Mouse (Mus musculus) embryonic facial prominence, embryonic 12.5 days (tissue): ENCODE results near the gene Crhr2. TPM values are rescaled to one million over a fixed set of nuclear protein-coding genes. Genes with fewer than 3 reads are reported as not detected.

Experiments
- ATAC-seq: fragments of 200-750 bp; cut with Nextera tagmentation; 2 replicates; pipeline ENCODE4 v1.8.0; 2017; ENCODE audit not compliant: insufficient number of reproducible peaks, insufficient read depth, low FRiP score, low TSS enrichment
- H3K27ac ChIP-seq: fragments of 300-500 bp; sonication (generic); 2 replicates; pipeline ENCODE4 v1.5.1; 2016; ENCODE audit warnings: mild to moderate bottlenecking
- H3K27me3 ChIP-seq: fragments of 300-500 bp; sonication (generic); 2 replicates; pipeline ENCODE4 v1.6.1; 2016; ENCODE audit warnings: mild to moderate bottlenecking, moderate library complexity
- H3K36me3 ChIP-seq: fragments of 300-500 bp; sonication (generic); 2 replicates; pipeline ENCODE4 v1.6.1; 2016; ENCODE audit warnings: mild to moderate bottlenecking
- H3K4me1 ChIP-seq: fragments of 300-500 bp; sonication (generic); 2 replicates; pipeline ENCODE4 v1.6.1; 2016
- H3K4me2 ChIP-seq: fragments of 300-500 bp; sonication (generic); replicated peaks from 2 replicates; pipeline ENCODE4 v1.6.1; 2016; ENCODE audit warnings: mild to moderate bottlenecking, moderate library complexity
- H3K4me3 ChIP-seq: fragments of 300-500 bp; sonication (generic); 2 replicates; pipeline ENCODE4 v1.5.1; 2016; ENCODE audit warnings: mild to moderate bottlenecking
- H3K9ac ChIP-seq: fragments of 300-500 bp; sonication (generic); 2 replicates; pipeline ENCODE4 v1.6.1; 2016; ENCODE audit warnings: mild to moderate bottlenecking, moderate library complexity
- H3K9me3 ChIP-seq: fragments of 300-500 bp; sonication (generic); 2 replicates; pipeline ENCODE4 v1.6.1; 2016; ENCODE audit warnings: mild to moderate bottlenecking, moderate library complexity
- WGBS: fragments of 180-500 bp; shearing (Covaris S2); methylation state at CpG from one replicate; pipeline ENCODE4 v1.1.7; 2016; 5-methylcytosine and 5-hydroxymethylcytosine counted together
- polyA plus RNA-seq: library from polyadenylated mRNA; unstranded; fragments of >200 nt; fragmentation: Nextera tagmentation; extraction: Ambion mirVana; gene quantifications from 2 replicates; pipeline ENCODE4 v1.2.1, GENCODE M21; 2016

The Crhr2 gene
- polyA plus RNA-seq, 1 experiment from 2014 or later = 0.23 TPM

GRCm38 (mm10) chr6:55117325-55118109, 15.3 kb downstream of the Crhr2 start:
- 0 out of 2 replicates have a peak, but pooled peaks have one; percentile 41 for ATAC-seq
- Histone ChIP-seq H3K36me3 (no peaks in the 10 kb centered on the region), H3K9ac (peak overlapping the region; percentile 24; the same call in 1 of the 2 replicates), H3K27ac (no peak overlapping the region), H3K9me3 (no peaks in the 10 kb centered on the region), H3K27me3 (peaks cover 69% of the 10 kb centered on the region), H3K4me3 (peak overlapping the region; percentile 56), H3K4me1 (peaks cover 7% of the 10 kb centered on the region; the same call in 1 of the 2 replicates), H3K4me2 (peak overlapping the region; percentile 93)
- under 1% methylated on average over 68 of the region's 68 CpGs for WGBS

DNA sequence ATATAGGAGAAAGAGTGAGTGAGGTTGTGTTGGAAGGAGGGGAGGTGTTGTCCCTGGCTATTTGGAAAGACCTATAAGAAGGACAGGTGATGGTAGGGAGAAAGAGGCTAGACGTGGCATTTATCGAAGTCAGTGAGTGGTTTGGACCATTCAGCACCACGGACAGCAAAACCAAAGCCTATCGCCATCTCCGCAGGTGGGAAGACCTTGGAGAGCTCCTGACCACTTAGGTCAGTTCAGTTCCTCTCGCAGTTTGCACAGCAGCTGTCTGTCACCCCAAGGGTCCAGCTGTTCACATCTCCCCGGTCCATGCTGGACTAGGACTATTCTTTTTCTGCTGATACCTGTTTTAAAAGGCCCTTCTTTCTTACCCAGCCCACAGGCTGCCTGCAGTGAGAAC, 24.5 kb downstream of the Crhr2 start:
- 16% methylated on average over 7 of the region's 7 CpGs for WGBS

GRCm38 (mm10) chr6:55098603-55099002, 34.2 kb downstream of the Crhr2 start:
- Histone ChIP-seq H3K27me3 (no peaks in the 10 kb centered on the region), H3K27ac (no peak overlapping the region), H3K4me3 (no peak overlapping the region), H3K36me3 (no peaks in the 10 kb centered on the region), H3K4me2 (no peak overlapping the region), H3K4me1 (no peaks in the 10 kb centered on the region), H3K9ac (no peak overlapping the region), H3K9me3 (no peaks in the 10 kb centered on the region)
- 78% methylated on average over 5 of the region's 5 CpGs for WGBS
- no peak for ATAC-seq

More for the DNA sequence above, 24.5 kb downstream of the Crhr2 start:
- no peaks in the 10 kb centered on the region for H3K9me3 ChIP-seq
- H3K4me1 ChIP-seq = no peaks in the 10 kb centered on the region
- H3K27ac ChIP-seq = no peak overlapping the region
- no peak overlapping the region for H3K4me3 ChIP-seq
- peaks cover 5% of the 10 kb centered on the region; the same call in 1 of the 2 replicates for H3K27me3 ChIP-seq
- ATAC-seq = no peak
- no peak overlapping the region for H3K9ac ChIP-seq
- no peak overlapping the region for H3K4me2 ChIP-seq
- H3K36me3 ChIP-seq = no peaks in the 10 kb centered on the region

- ATAC-seq = no peak
- no peak overlapping the region for H3K4me3 ChIP-seq
- no peak overlapping the region for H3K27ac ChIP-seq
- no peaks in the 10 kb centered on the region for H3K27me3 ChIP-seq
- H3K4me2 ChIP-seq = no peak overlapping the region
- H3K9ac ChIP-seq = no peak overlapping the region
- H3K4me1 ChIP-seq = no peaks in the 10 kb centered on the region
- no peaks in the 10 kb centered on the region for H3K9me3 ChIP-seq
- 80% methylated on average over 5 of the region's 5 CpGs for WGBS
- no peaks in the 10 kb centered on the region for H3K36me3 ChIP-seq
These were observed 34.8 kb downstream of the Crhr2 start for GRCm38 (mm10) chr6:55098030-55098429.

DNA sequence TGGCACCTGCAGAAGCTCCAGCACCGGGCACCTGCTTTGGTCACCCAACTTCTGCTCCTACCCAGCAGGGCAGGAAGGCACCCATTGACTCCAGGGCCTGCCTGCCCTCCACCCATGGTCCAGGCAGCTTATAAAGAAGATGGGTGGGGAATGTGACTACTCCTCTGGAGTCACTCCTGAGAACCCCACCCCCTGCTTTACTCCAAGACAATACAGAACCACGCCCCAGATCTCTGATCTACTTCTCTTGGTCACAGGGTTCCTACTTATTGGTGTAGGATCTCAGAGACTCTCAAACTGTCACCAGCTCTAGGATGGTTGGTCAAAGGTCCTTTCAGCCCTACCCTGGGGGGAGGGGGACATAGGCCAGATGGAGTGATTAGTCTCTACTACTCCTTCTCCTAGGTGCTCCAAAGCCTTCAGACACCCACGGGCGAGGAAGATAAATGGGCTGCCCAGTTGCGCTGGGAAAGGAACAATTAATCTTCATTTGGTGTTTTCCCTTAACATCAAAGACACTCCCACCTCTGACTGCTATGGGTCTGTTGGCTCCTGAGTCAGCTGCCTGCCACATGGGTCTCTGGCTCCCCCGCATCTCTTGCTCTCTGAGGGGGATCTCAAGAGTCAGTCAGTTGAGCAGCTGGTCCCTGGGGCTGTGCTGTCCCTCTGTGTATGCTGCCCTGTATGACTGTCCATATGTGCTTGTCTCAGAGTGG, 39.2 kb downstream of the Crhr2 start:
- no peaks in the 10 kb centered on the region for H3K4me1 ChIP-seq
- H3K4me2 ChIP-seq = no peak overlapping the region
- no peaks in the 10 kb centered on the region for H3K36me3 ChIP-seq
- H3K27me3 ChIP-seq = 0 out of 2 replicates have a peak, but pooled peaks cover 5% of the 10 kb centered on the region
- H3K9me3 ChIP-seq = no peaks in the 10 kb centered on the region
- no peak overlapping the region for H3K4me3 ChIP-seq
- 85% methylated on average over 6 of the region's 6 CpGs for WGBS
- no peak overlapping the region for H3K9ac ChIP-seq
- H3K27ac ChIP-seq = no peak overlapping the region
- ATAC-seq = no peak

DNA sequence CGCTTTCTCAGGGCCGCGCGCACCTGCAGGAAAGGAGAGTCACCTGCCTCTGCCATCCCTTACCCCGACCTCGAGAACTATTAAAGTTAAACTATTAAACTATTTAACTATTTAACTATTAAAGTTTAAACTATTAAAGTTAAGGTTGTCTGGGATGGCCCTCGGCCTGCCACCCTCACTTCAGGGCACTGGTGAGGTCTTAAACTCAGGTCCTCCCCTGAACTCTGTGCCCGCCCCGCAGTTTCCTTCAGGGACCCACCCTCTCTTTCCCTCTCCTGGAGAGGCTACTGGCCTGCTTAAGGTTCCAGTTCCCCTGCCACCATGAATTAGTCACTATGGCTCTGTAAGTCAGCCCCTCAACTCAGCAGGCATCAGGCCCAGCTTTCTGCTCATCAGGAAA, 41.4 kb downstream of the Crhr2 start:
- no peaks in the 10 kb centered on the region for H3K4me1 ChIP-seq
- no peak overlapping the region for H3K4me2 ChIP-seq
- no peaks in the 10 kb centered on the region for H3K9me3 ChIP-seq
- H3K27ac ChIP-seq = no peak overlapping the region
- H3K9ac ChIP-seq = no peak overlapping the region
- 92% methylated on average over 9 of the region's 9 CpGs for WGBS
- no peak overlapping the region for H3K4me3 ChIP-seq
- ATAC-seq = no peak
- 0 out of 2 replicates have a peak, but pooled peaks cover 5% of the 10 kb centered on the region for H3K27me3 ChIP-seq
- no peaks in the 10 kb centered on the region for H3K36me3 ChIP-seq

DNA sequence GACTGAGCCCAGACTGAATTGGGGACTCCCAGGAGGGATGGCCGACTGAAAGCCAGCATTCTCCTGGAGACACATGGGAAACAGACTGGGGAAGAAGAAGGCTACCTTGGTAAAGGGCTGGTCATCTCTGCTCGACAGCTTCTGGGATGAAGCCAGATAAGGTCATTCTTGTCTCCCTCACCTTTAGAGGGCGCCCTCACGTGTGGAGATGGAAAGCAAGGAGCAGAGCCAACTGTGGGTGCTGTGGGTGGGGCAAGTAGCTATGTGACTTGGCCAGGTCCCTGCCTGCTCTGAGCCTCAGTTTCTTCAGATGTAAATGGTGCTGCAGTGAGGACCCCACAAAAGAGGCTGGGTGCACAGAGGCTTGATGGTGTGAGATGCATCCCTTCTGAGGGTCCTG, 42.2 kb downstream of the Crhr2 start:
- Histone ChIP-seq H3K4me3 (no peak overlapping the region), H3K4me2 (no peak overlapping the region), H3K27me3 (0 out of 2 replicates have a peak, but pooled peaks cover 5% of the 10 kb centered on the region), H3K9me3 (no peaks in the 10 kb centered on the region), H3K36me3 (no peaks in the 10 kb centered on the region), H3K4me1 (no peaks in the 10 kb centered on the region), H3K9ac (no peak overlapping the region), H3K27ac (no peak overlapping the region)
- WGBS = 40% methylated on average over 4 of the region's 4 CpGs
- ATAC-seq = no peak

- H3K36me3 ChIP-seq = no peaks in the 10 kb centered on the region
- H3K27me3 ChIP-seq = 0 out of 2 replicates have a peak, but pooled peaks cover 5% of the 10 kb centered on the region
- H3K9me3 ChIP-seq = no peaks in the 10 kb centered on the region
- no peak overlapping the region for H3K27ac ChIP-seq
- ATAC-seq = 0 out of 2 replicates have a peak, but pooled peaks have one; percentile 10
- no peak overlapping the region for H3K4me3 ChIP-seq
- H3K4me1 ChIP-seq = no peaks in the 10 kb centered on the region
- 31% methylated on average over 4 of the region's 4 CpGs for WGBS
- no peak overlapping the region for H3K4me2 ChIP-seq
- H3K9ac ChIP-seq = no peak overlapping the region
These were observed 45.5 kb downstream of the Crhr2 start for GRCm38 (mm10) chr6:55087355-55087754.

DNA sequence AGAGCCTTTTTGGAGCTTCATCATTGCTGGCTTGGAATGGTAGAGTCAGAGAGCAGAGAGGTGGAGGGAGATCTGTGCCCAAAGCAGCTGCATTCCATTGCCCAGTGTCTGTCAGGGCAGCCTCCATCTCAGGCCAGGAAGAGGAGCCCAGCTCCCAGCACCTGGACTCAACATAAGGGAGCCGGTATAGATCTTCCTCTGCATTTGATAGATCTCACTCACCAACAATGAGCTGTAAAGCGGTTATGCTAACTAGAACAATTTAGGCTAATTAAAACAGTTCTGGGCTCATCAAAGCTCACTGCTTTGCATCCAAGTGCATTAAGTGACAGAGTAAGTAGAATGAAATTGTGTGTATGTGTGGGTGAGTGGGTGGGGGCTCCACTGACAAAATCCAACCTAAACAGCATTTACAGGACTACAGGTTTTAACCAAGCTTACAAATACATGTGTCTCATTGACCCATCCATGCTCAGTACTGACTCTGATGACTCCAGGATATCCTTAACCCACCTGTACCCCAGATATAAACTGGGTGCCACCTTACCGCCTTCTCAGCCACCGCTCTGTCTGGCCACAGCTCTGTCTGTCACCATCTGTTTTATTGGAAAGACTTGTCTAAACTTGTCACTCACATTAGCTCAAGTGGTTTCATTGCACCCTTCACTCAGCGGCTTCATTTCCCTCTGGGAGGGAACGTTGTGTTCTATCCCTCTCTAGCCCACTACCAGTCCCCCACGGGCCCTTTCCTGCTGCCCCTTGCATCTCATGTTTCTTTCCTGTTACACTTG, 50.4 kb downstream of the Crhr2 start:
- H3K9me3 ChIP-seq = no peaks in the 10 kb centered on the region
- no peaks in the 10 kb centered on the region for H3K27me3 ChIP-seq
- no peak overlapping the region for H3K4me3 ChIP-seq
- WGBS = 71% methylated on average over 7 of the region's 7 CpGs
- no peak overlapping the region for H3K9ac ChIP-seq
- H3K36me3 ChIP-seq = peaks cover 31% of the 10 kb centered on the region
- no peaks in the 10 kb centered on the region for H3K4me1 ChIP-seq
- ATAC-seq = no peak
- H3K4me2 ChIP-seq = no peak overlapping the region
- no peak overlapping the region for H3K27ac ChIP-seq

- H3K9me3 ChIP-seq = no peaks in the 10 kb centered on the region
- ATAC-seq = no peak
- no peaks in the 10 kb centered on the region for H3K4me1 ChIP-seq
- 84% methylated on average over 3 of the region's 3 CpGs for WGBS
- H3K4me2 ChIP-seq = no peak overlapping the region
- no peak overlapping the region for H3K27ac ChIP-seq
- no peaks in the 10 kb centered on the region for H3K27me3 ChIP-seq
- no peak overlapping the region for H3K4me3 ChIP-seq
- no peak overlapping the region for H3K9ac ChIP-seq
- H3K36me3 ChIP-seq = peaks cover 41% of the 10 kb centered on the region
These were observed 51.4 kb downstream of the Crhr2 start for GRCm38 (mm10) chr6:55081379-55081778.

DNA sequence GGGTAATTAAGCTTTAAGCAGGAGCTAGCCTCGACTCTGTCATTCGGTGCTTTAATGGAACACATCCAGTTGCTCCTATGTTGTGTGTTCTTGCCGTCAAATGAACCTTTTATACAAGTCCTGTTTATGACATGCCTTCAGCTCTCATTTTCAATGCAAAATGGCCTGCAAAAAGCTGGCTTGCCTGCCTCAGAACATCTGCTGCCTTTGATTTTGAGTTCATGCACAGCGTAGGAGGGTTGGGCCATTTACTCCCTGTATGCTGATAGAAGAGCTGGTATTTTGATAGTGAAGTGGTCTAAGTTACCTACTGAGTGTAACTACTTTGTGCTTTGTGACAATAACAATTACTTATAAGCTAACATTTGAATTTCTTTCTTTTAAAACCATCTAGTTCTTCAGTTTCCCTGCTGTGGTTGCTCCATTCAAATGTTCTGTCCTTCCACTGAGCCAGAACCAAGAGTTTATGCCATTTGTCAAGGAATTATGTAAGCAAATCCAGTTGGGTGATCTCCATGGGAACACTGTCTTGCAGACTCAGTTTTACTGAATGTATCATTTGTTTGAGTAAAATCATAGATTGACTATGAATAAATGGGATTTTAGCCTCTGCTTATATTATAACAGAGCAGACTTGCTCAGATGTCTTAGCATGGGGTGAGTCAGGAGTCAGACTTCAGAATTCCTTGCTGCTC, 56.1 kb downstream of the Crhr2 start:
- no peak for ATAC-seq
- no peaks in the 10 kb centered on the region for H3K4me1 ChIP-seq
- H3K27me3 ChIP-seq = no peaks in the 10 kb centered on the region
- H3K4me2 ChIP-seq = no peak overlapping the region
- 90% methylated on average over 4 of the region's 4 CpGs for WGBS
- peaks cover 60% of the 10 kb centered on the region for H3K36me3 ChIP-seq
- no peak overlapping the region for H3K4me3 ChIP-seq
- H3K9ac ChIP-seq = no peak overlapping the region
- no peak overlapping the region for H3K27ac ChIP-seq
- no peaks in the 10 kb centered on the region for H3K9me3 ChIP-seq
